Mouse (Mus musculus) central nervous system, embryonic 11.5 days (tissue): ENCODE measurements around the gene Dnaaf1. TPM values are rescaled to one million over a fixed set of nuclear protein-coding genes. Genes with fewer than 3 reads are reported as not detected.

Experiments used
- polyA plus RNA-seq: library from polyadenylated mRNA; depleted of rRNA; stranded (reverse); fragments of >200 nt; gene quantifications from 2 replicates; pipeline ENCODE4 v1.2.3, GENCODE M21; 2012; rRNA removed

Dnaaf1 gene
- 0.10 and 0.25 TPM in 2 replicates for polyA plus RNA-seq

DNA sequence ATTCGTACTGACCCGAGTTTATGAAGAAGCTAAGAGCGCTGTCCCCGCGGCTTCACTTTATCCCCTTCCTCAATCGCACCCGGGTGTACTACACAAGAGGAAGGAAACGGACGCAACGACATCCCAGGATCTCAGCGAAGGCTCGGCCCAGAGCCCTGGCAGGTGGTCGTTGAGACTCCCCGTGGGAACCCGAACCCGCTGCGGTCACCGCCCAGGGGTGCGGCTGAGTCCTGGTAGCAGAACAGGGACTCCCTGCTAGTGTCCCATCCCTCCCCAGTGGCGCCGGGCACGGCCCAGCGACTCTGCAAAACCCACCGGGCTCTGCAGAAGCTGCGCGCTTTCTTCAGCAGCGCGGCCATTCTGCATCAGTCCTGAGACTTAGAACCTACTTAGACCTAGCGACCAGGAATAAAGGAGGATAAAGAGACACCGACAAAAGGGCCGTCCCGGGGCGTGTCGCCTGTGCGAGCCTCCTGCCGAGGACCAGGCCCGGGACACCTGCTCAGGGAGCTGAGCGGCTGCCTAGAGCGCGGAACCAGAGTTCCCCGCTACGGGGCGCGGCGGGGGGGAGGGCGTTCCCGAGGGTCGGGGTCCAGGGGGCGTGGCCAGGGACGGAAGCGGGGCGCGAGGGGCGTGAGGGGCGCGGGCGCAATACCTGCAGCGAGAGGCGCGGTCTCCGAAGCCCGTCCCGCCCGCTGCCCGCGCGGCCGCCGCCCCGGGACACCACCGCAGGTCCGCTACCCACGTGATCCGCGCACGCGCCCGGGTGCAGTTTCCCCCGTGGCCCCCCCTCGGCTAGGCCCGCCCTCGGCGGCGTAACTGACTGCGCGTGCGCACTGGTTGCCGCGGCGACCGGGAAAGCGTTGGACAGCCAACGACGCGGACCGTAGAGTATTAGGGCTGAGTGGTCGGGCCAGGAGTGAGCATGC lies at the start of gene Dnaaf1, which contains the start of gene Hsdl1:
Gene Dnaaf1, plus strand, starts transcription at position 799 of the 929 bp plus-strand sequence.
Gene Hsdl1, minus strand, starts transcription at position 747 of the 929 bp plus-strand sequence.

DNA sequence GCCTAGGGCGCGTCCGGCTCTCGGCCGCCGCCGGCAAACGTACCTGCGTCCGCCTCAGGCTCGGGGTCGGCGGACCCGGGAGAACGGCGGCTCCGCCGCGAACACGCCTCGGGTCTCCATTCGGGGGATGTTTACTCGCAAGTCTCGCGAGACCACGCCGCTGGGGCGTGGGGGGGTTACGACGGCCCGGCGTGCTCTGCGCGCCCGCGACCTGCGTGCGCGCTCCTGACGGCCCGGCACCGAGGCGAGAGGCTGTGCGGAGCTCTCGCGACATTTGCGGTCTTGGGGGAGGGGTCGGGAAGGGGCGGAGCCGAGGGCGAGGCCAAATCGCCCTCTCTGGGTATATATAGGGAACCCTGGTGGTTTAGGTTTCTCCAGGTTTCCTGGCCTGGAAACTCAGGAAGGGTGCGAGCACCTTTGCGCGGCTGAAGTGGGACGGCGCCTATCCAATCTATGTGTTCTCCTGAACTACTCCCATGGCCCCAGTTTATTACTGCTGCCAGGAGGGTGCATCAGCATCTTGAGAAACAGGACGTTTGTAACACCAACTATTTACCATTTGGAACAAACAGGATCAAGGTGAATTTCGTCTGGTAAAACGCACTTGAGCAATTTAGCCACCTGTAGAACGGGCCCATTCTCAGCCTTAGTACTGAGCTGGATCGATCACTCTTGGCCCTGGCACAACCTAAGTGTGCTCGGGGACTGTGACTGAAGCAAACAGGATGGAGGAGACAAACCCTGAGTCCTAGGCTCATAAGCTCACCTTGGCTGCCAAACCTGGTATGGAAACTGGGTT lies 16.2 kb upstream of the Dnaaf1 start, which contains the start of gene Mbtps1:
Gene Mbtps1, minus strand, starts transcription at position 133 of the 799 bp plus-strand sequence.

DNA sequence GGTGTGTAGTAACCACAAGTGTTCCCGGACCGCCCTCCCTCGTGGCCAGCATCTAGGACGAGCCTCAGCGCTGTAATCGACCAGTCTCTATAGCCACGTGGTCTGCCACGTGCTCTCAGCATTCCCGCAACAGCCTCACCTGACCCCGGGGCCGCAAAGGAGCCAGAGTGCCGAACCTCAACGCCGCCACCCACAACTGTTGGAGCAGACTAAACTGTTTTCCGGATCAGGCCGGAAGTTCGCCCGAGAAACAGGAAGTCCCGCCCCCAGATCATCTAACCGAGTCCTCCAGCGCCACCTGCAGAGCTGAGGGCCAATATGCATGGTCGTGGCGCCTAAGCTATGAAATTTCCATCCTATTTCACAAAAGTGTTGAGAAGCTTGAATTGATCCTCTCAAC lies 30.0 kb downstream of the Dnaaf1 start, which contains the start of gene Taf1c:
Gene Taf1c, minus strand, starts transcription at position 227 of the 400 bp plus-strand sequence.

DNA sequence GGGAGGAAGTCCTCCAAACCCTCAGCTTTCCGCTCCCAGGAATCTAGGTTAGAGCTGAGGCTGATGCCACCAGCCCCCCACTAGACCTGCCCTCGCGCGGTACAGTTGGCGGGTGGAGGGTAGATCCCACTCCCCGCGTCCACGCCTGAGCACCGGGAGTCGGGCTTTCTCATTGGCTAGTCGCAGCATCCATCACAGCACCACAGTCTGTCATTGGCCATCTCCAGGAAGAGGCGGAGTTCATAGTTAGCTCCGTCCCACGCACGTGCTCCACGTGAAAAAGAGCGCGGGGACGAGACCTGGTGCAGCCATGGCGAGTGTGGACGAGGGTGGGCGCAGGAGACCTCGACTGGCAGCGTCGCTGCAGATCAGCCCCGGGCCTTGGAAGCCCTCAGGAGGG lies 37.4 kb downstream of the Dnaaf1 start, which contains the start of gene Adad2:
Gene Adad2, plus strand, starts transcription at position 277 of the 400 bp plus-strand sequence.

DNA sequence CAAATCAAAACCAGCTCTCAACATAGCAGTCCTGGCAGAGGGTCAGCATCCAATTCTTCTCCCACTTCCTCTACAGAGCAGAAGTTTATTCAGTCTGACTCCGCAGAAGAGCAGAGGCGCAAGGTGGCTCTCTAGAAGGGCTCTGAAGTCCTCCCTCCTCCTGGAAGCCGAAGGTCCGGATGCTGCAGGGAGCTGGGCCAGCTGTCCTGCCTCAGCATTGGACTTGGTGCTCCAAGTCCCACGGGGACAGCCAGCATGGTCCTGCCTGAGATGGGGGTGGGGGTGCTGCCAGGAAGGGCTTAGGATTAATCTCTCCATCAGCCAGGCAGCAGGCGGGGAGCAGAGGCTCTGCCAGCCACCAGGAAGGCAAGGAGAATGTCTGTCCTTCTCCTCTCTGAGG lies 60.3 kb downstream of the Dnaaf1 start, which contains the start of gene Kcng4:
Gene Kcng4, minus strand, starts transcription at position 303 of the 400 bp plus-strand sequence.

Other genes with a start within 250 kb of the Dnaaf1 start
- 196 and 212 TPM in 2 replicates for gene Hsbp1, start 230.7 kb upstream of the Dnaaf1 start, polyA plus RNA-seq
- gene Mlycd, start 180.4 kb upstream of the Dnaaf1 start, polyA plus RNA-seq, result 9.4 and 10.3 TPM in 2 replicates
- gene Osgin1, start 141.1 kb upstream of the Dnaaf1 start, polyA plus RNA-seq, result 0.56 and 0.58 TPM in 2 replicates
- 19.5 and 33.9 TPM in 2 replicates for gene Necab2, start 128.5 kb upstream of the Dnaaf1 start, polyA plus RNA-seq
- 0.53 and 0.80 TPM in 2 replicates for gene Slc38a8, start 73.5 kb upstream of the Dnaaf1 start, polyA plus RNA-seq
- 75.1 and 110 TPM in 2 replicates for gene Mbtps1, start 16.5 kb upstream of the Dnaaf1 start, polyA plus RNA-seq
- 34.3 and 35.8 TPM in 2 replicates for gene Hsdl1, start 52 bp upstream of the Dnaaf1 start, polyA plus RNA-seq
- 13.9 and 17.6 TPM in 2 replicates for gene Taf1c, start 30.0 kb downstream of the Dnaaf1 start, polyA plus RNA-seq
- gene Adad2, start 37.5 kb downstream of the Dnaaf1 start, polyA plus RNA-seq, result 0.23 and 0.25 TPM in 2 replicates
- 0.06 and 0.14 TPM in 2 replicates for gene Kcng4, start 60.4 kb downstream of the Dnaaf1 start, polyA plus RNA-seq
- gene Wfdc1, start 91.1 kb downstream of the Dnaaf1 start, polyA plus RNA-seq, result 1.8 and 3.4 TPM in 2 replicates
- gene Atp2c2, start 124.8 kb downstream of the Dnaaf1 start, polyA plus RNA-seq, result 0.72 and 0.75 TPM in 2 replicates
- gene Tldc1, start 203.2 kb downstream of the Dnaaf1 start, polyA plus RNA-seq, result 11.0 and 11.4 TPM in 2 replicates